Mouse (Mus musculus) heart, adult 2 months (tissue): ENCODE results near the gene Pagr1a. TPM values are rescaled to one million over a fixed set of nuclear protein-coding genes. Genes with fewer than 3 reads are reported as not detected.

Experiments
- DNase-seq, 2 experiments: peaks; one replicate each; pipeline ENCODE4 v3.0.0; 2021
- H3K27ac ChIP-seq: fragments of 200-600 bp; 2 replicates; pipeline ENCODE4 v1.8.1; 2022
- H3K27me3 ChIP-seq: fragments of 200-500 bp; 2 replicates; pipeline ENCODE4 v1.6.1; 2012; ENCODE audit warnings: mild to moderate bottlenecking, low read length, inconsistent platforms, mixed read lengths; ENCODE audit not compliant: control insufficient read depth, insufficient read depth
- H3K36me3 ChIP-seq: fragments of 200-500 bp; 2 replicates; pipeline ENCODE4 v1.6.1; 2012; ENCODE audit warnings: low read length, inconsistent platforms; ENCODE audit not compliant: control insufficient read depth, insufficient read depth
- H3K4me1 ChIP-seq: fragments of 200-500 bp; 2 replicates; pipeline ENCODE4 v1.6.1; 2011; ENCODE audit warnings: low read length; ENCODE audit not compliant: control insufficient read depth, insufficient read depth
- H3K4me3 ChIP-seq: fragments of 200-600 bp; 2 replicates; pipeline ENCODE4 v1.8.1; 2022
- H3K79me2 ChIP-seq: fragments of 200-500 bp; replicated peaks from 2 replicates; pipeline ENCODE4 v1.6.1; 2012; ENCODE audit warnings: mild to moderate bottlenecking, inconsistent platforms, low read length, moderate library complexity, mixed read lengths; ENCODE audit not compliant: control insufficient read depth, insufficient read depth
- H3K9ac ChIP-seq: fragments of 200-500 bp; 2 replicates; pipeline ENCODE4 v1.6.1; 2012; ENCODE audit warnings: low read depth, mild to moderate bottlenecking, control low read depth, inconsistent platforms, low read length, mixed read lengths
- CTCF ChIP-seq: fragments of 200-600 bp; IDR thresholded peaks from 2 replicates; pipeline ENCODE4 v1.8.1; 2022; ENCODE audit warnings: antibody characterized with exemption, mild to moderate bottlenecking, moderate library complexity
- EP300 ChIP-seq: fragments of 200-500 bp; IDR thresholded peaks from 2 replicates; pipeline ENCODE4 v1.6.1; 2011; ENCODE audit warnings: low read depth, low read length, control low read depth; ENCODE audit not compliant: insufficient read depth
- POLR2A ChIP-seq: fragments of 200-500 bp; IDR thresholded peaks from 2 replicates; pipeline ENCODE4 v1.6.1; 2011; ENCODE audit warnings: mild to moderate bottlenecking, low read depth, low read length, control low read depth; ENCODE audit not compliant: insufficient read depth
- WGBS: fragments of 180-500 bp; shearing (Covaris S2); methylation state at CpG from one replicate; pipeline ENCODE4 v1.1.7; 2018; 5-methylcytosine and 5-hydroxymethylcytosine counted together
- intact Hi-C: fragments of 180-260 bp; cut with DNase I; formaldehyde crosslinking; loops from one replicate; pipeline ENCODE4 v1.15.1; 2025
- polyA plus RNA-seq: library from polyadenylated mRNA; depleted of rRNA; stranded (reverse); fragments of >200 nt; gene quantifications from 2 replicates; pipeline ENCODE4 v1.2.3, GENCODE M21; 2012
- total RNA-seq, 2 experiments: library from RNA; stranded (reverse); gene quantifications; 2 replicates each; pipeline ENCODE4 v1.2.3; 2021

Gene Pagr1a
- total and polyA plus RNA-seq, 3 experiments, result 3.6 to 21.4 (median 12.8) TPM

- Histone ChIP-seq H3K9ac (no peak overlapping the region), H3K27ac (peak overlapping the region; percentile 17), H3K4me1 (peaks cover 6% of the 10 kb centered on the region), H3K36me3 (peaks cover 3% of the 10 kb centered on the region; the same call in 1 of the 2 replicates), H3K27me3 (no peaks in the 10 kb centered on the region), H3K4me3 (no peak overlapping the region), H3K79me2 (no peaks in the 10 kb centered on the region)
- no peak for DNase-seq
- TF ChIP-seq EP300 (no peak), CTCF (no peak)
- 60% methylated on average over 5 of the region's 5 CpGs for WGBS
- intact Hi-C loops, result no loop called here
Observed at GRCm38 (mm10) chr7:127021563-127022527, 4.7 kb upstream of the Pagr1a start.

- H3K36me3 ChIP-seq, result peaks cover 3% of the 10 kb centered on the region; the same call in 1 of the 2 replicates
- H3K9ac ChIP-seq, result peak within 1 kb of the TSS; percentile 79
- no peak for TF ChIP-seq CTCF
- TF ChIP-seq POLR2A, result peak; percentile 56
- peak; percentile 63 to 65 for DNase-seq
- intact Hi-C loops, result no loop called here
- H3K27me3 ChIP-seq, result no peaks in the 10 kb centered on the region
- 4% methylated on average over 35 of the region's 37 CpGs for WGBS
- H3K27ac ChIP-seq, result peak within 1 kb of the TSS; percentile 36
- H3K4me1 ChIP-seq, result peaks cover 7% of the 10 kb centered on the region
- H3K4me3 ChIP-seq, result peak within 1 kb of the TSS; percentile 46
- no peaks in the 10 kb centered on the region for H3K79me2 ChIP-seq
Observed at GRCm38 (mm10) chr7:127020901-127021562, 3.9 kb upstream of the Pagr1a start, which contains the start of the genes Gm42742 and Prrt2. Gm42742 (minus strand) TSS chr7:127021097. Prrt2 (minus strand) TSS chr7:127021211.

GRCm38 (mm10) chr7:127020491-127020890 lies 3.3 kb upstream of the Pagr1a start:
- TF ChIP-seq EP300 (no peak), POLR2A (no peak), CTCF (no peak)
- intact Hi-C loops, result no loop called here
- DNase-seq, result peak in 1 of 2 experiments; percentile 8
- WGBS, result 42% methylated on average over 5 of the region's 5 CpGs
- H3K4me3 ChIP-seq, result peak overlapping the region; percentile 46
- no peaks in the 10 kb centered on the region for H3K79me2 ChIP-seq
- H3K4me1 ChIP-seq, result peaks cover 12% of the 10 kb centered on the region
- peak overlapping the region; percentile 79 for H3K9ac ChIP-seq
- peak overlapping the region; percentile 36 for H3K27ac ChIP-seq
- H3K27me3 ChIP-seq, result no peaks in the 10 kb centered on the region
- peaks cover 6% of the 10 kb centered on the region for H3K36me3 ChIP-seq

- Histone ChIP-seq H3K27me3 (no peaks in the 10 kb centered on the region), H3K79me2 (no peaks in the 10 kb centered on the region; the same call in 1 of the 2 replicates), H3K27ac (peak overlapping the region; percentile 36; the same call in 1 of the 2 replicates), H3K36me3 (peaks cover 6% of the 10 kb centered on the region), H3K4me1 (peaks cover 13% of the 10 kb centered on the region), H3K4me3 (no peak overlapping the region), H3K9ac (no peak overlapping the region)
- 73% methylated on average over 3 of the region's 3 CpGs for WGBS
- no peak for TF ChIP-seq EP300
- TF ChIP-seq POLR2A, result no peak
- TF ChIP-seq CTCF, result no peak
- intact Hi-C loops, result no loop called here
- no peak for DNase-seq
Observed at GRCm38 (mm10) chr7:127020031-127020430, 2.9 kb upstream of the Pagr1a start.

GRCm38 (mm10) chr7:127019306-127019960 lies 2.3 kb upstream of the Pagr1a start:
- H3K79me2 ChIP-seq, result no peaks in the 10 kb centered on the region; the same call in 1 of the 2 replicates

More at GRCm38 (mm10) chr7:127019306-127019960, 2.3 kb upstream of the Pagr1a start:
- 75% methylated on average over 14 of the region's 14 CpGs for WGBS
- no peak for DNase-seq
- H3K27me3 ChIP-seq, result no peaks in the 10 kb centered on the region
- peaks cover 11% of the 10 kb centered on the region for H3K4me1 ChIP-seq
- TF ChIP-seq EP300 (no peak), CTCF (no peak), POLR2A (no peak)
- peaks cover 5% of the 10 kb centered on the region for H3K36me3 ChIP-seq
- H3K4me3 ChIP-seq, result no peak overlapping the region
- intact Hi-C loops, result loop anchor here (10.0 kb wide), 1 partner anchor 175 kb away; the partner anchor contains the start of gene Cd2bp2
- H3K9ac ChIP-seq, result no peak overlapping the region
- H3K27ac ChIP-seq, result no peak overlapping the region; the same call in 1 of the 2 replicates
